Mouse (Mus musculus) limb, embryonic 12.5 days (tissue): ENCODE data around the gene Acsf3. TPM values are rescaled to one million over a fixed set of nuclear protein-coding genes. Genes with fewer than 3 reads are reported as not detected.

Experiments
- ATAC-seq: fragments of 200-750 bp; cut with Nextera tagmentation; 2 replicates; pipeline ENCODE4 v1.8.0; 2017; ENCODE audit warnings: low read depth, moderate TSS enrichment; ENCODE audit not compliant: insufficient number of reproducible peaks, insufficient read depth, low FRiP score, low TSS enrichment
- H3K27ac ChIP-seq: fragments of 300-500 bp; sonication (generic); 2 replicates; pipeline ENCODE4 v1.5.1; 2016; ENCODE audit warnings: mild to moderate bottlenecking, moderate library complexity
- H3K27me3 ChIP-seq: fragments of 300-500 bp; sonication (generic); 2 replicates; pipeline ENCODE4 v1.6.1; 2016; ENCODE audit warnings: mild to moderate bottlenecking, moderate library complexity
- H3K36me3 ChIP-seq: fragments of 300-500 bp; sonication (generic); 2 replicates; pipeline ENCODE4 v1.6.1; 2016; ENCODE audit warnings: mild to moderate bottlenecking, moderate library complexity
- H3K4me1 ChIP-seq: fragments of 300-500 bp; sonication (generic); replicated peaks from 2 replicates; pipeline ENCODE4 v1.6.1; 2016
- H3K4me2 ChIP-seq: fragments of 300-500 bp; sonication (generic); 2 replicates; pipeline ENCODE4 v1.6.1; 2016; ENCODE audit warnings: mild to moderate bottlenecking, moderate library complexity
- H3K4me3 ChIP-seq: fragments of 300-500 bp; sonication (generic); replicated peaks from 2 replicates; pipeline ENCODE4 v1.5.1; 2016; ENCODE audit warnings: mild to moderate bottlenecking
- H3K9ac ChIP-seq: fragments of 300-500 bp; sonication (generic); replicated peaks from 2 replicates; pipeline ENCODE4 v1.6.1; 2016; ENCODE audit warnings: mild to moderate bottlenecking, moderate library complexity
- H3K9me3 ChIP-seq: fragments of 300-500 bp; sonication (generic); 2 replicates; pipeline ENCODE4 v1.6.1; 2016; ENCODE audit warnings: mild to moderate bottlenecking, moderate library complexity
- WGBS: fragments of 180-500 bp; shearing (Covaris S2); methylation state at CpG from one replicate; pipeline ENCODE4 v1.1.7; 2016; 5-methylcytosine and 5-hydroxymethylcytosine counted together
- polyA plus RNA-seq: library from polyadenylated mRNA; unstranded; fragments of >200 nt; fragmentation: Nextera tagmentation; extraction: Ambion mirVana; gene quantifications from 2 replicates; pipeline ENCODE4 v1.2.1, GENCODE M21; 2016

Gene Acsf3
- polyA plus RNA-seq, 1 experiment from 2014 or later: 19.3 TPM

GRCm38 (mm10) chr8:122854388-122854787, 79.1 kb downstream of the Acsf3 start:
- WGBS: 80% methylated on average over 7 of the region's 7 CpGs
- ATAC-seq: no peak
- H3K36me3 ChIP-seq: no peaks in the 10 kb centered on the region
- H3K9ac ChIP-seq: no peak overlapping the region
- no peaks in the 10 kb centered on the region for H3K9me3 ChIP-seq
- H3K4me3 ChIP-seq: no peak overlapping the region
- H3K27me3 ChIP-seq: 0 out of 2 replicates have a peak, but pooled peaks cover 3% of the 10 kb centered on the region
- H3K27ac ChIP-seq: no peak overlapping the region
- H3K4me1 ChIP-seq: peaks cover 23% of the 10 kb centered on the region
- H3K4me2 ChIP-seq: no peak overlapping the region

- no peaks in the 10 kb centered on the region for H3K9me3 ChIP-seq
- H3K4me3 ChIP-seq: no peak overlapping the region
- no peak for ATAC-seq
- no peaks in the 10 kb centered on the region for H3K36me3 ChIP-seq
- H3K4me2 ChIP-seq: no peak overlapping the region
- no peak overlapping the region for H3K9ac ChIP-seq
- H3K4me1 ChIP-seq: peaks cover 16% of the 10 kb centered on the region
- 77% methylated on average over 4 of the region's 4 CpGs for WGBS
- H3K27ac ChIP-seq: no peak overlapping the region
- 0 out of 2 replicates have a peak, but pooled peaks cover 3% of the 10 kb centered on the region for H3K27me3 ChIP-seq
These were observed 79.8 kb downstream of the Acsf3 start for GRCm38 (mm10) chr8:122855123-122855522.

- H3K27ac ChIP-seq: no peak overlapping the region
- WGBS: 75% methylated on average over 8 of the region's 8 CpGs
These were observed 81.0 kb downstream of the Acsf3 start for GRCm38 (mm10) chr8:122856288-122856687.

GRCm38 (mm10) chr8:122859843-122860242, 84.6 kb downstream of the Acsf3 start:
- no peak overlapping the region for H3K4me3 ChIP-seq
- H3K4me1 ChIP-seq: no peaks in the 10 kb centered on the region
- no peaks in the 10 kb centered on the region for H3K36me3 ChIP-seq
- no peak overlapping the region for H3K9ac ChIP-seq
- ATAC-seq: no peak
- peaks cover 16% of the 10 kb centered on the region for H3K9me3 ChIP-seq
- H3K27ac ChIP-seq: no peak overlapping the region
- H3K27me3 ChIP-seq: 0 out of 2 replicates have a peak, but pooled peaks cover under 1% of the 10 kb centered on the region
- no peak overlapping the region for H3K4me2 ChIP-seq
- WGBS: 61% methylated on average over 13 of the region's 13 CpGs

More at GRCm38 (mm10) chr8:122856288-122856687, 81.0 kb downstream of the Acsf3 start:
- Histone ChIP-seq H3K36me3 (no peaks in the 10 kb centered on the region), H3K27me3 (0 out of 2 replicates have a peak, but pooled peaks cover 3% of the 10 kb centered on the region), H3K4me3 (no peak overlapping the region), H3K9ac (no peak overlapping the region), H3K4me1 (peaks cover 13% of the 10 kb centered on the region), H3K4me2 (no peak overlapping the region), H3K9me3 (no peaks in the 10 kb centered on the region)
- no peak for ATAC-seq

GRCm38 (mm10) chr8:122864719-122865129, 89.4 kb downstream of the Acsf3 start:
- H3K27ac ChIP-seq: no peak overlapping the region
- WGBS: 63% methylated on average over 26 of the region's 26 CpGs
- peak overlapping the region; percentile 31 for H3K4me3 ChIP-seq
- peak overlapping the region; percentile 34; the same call in 1 of the 2 replicates for H3K9ac ChIP-seq
- no peaks in the 10 kb centered on the region; the same call in 1 of the 2 replicates for H3K4me1 ChIP-seq
- 0 out of 2 replicates have a peak, but pooled peaks cover 7% of the 10 kb centered on the region for H3K36me3 ChIP-seq
- H3K4me2 ChIP-seq: peak overlapping the region; percentile 54
- 0 out of 2 replicates have a peak, but pooled peaks have one; percentile 13 for ATAC-seq
- peaks cover 30% of the 10 kb centered on the region for H3K9me3 ChIP-seq
- peaks cover 3% of the 10 kb centered on the region; the same call in 1 of the 2 replicates for H3K27me3 ChIP-seq

- Histone ChIP-seq H3K9ac (no peak overlapping the region), H3K27me3 (peaks cover 3% of the 10 kb centered on the region; the same call in 1 of the 2 replicates), H3K36me3 (0 out of 2 replicates have a peak, but pooled peaks cover 7% of the 10 kb centered on the region), H3K27ac (no peak overlapping the region), H3K4me3 (peak overlapping the region; percentile 31), H3K4me2 (peak overlapping the region; percentile 54), H3K4me1 (peaks cover 5% of the 10 kb centered on the region), H3K9me3 (peaks cover 30% of the 10 kb centered on the region)
- ATAC-seq: no peak
- 60% methylated on average over 10 of the region's 10 CpGs for WGBS
These were observed 90.2 kb downstream of the Acsf3 start for GRCm38 (mm10) chr8:122865441-122865840.

- Histone ChIP-seq H3K4me1 (peaks cover 6% of the 10 kb centered on the region), H3K27me3 (peaks cover 3% of the 10 kb centered on the region; the same call in 1 of the 2 replicates), H3K9me3 (peaks cover 30% of the 10 kb centered on the region), H3K9ac (no peak overlapping the region), H3K36me3 (0 out of 2 replicates have a peak, but pooled peaks cover 7% of the 10 kb centered on the region), H3K27ac (no peak overlapping the region), H3K4me2 (no peak overlapping the region), H3K4me3 (no peak overlapping the region)
- no peak for ATAC-seq
- WGBS: 77% methylated on average over 8 of the region's 8 CpGs
These were observed 90.9 kb downstream of the Acsf3 start for GRCm38 (mm10) chr8:122866231-122866630.

Other genes starting within 250 kb of the Acsf3 start
- gene Piezo1, start 224.2 kb upstream of the Acsf3 start, polyA plus RNA-seq: 11.9 and 13.9 TPM in 2 replicates
- gene Cdt1, start 207.5 kb upstream of the Acsf3 start, polyA plus RNA-seq: 52.3 and 52.7 TPM in 2 replicates
- gene Aprt, start 198.6 kb upstream of the Acsf3 start, polyA plus RNA-seq: 299 and 305 TPM in 2 replicates
- 5.9 and 8.4 TPM in 2 replicates for gene Galns, start 164.0 kb upstream of the Acsf3 start, polyA plus RNA-seq
- 39.0 and 48.0 TPM in 2 replicates for gene Trappc2l, start 163.8 kb upstream of the Acsf3 start, polyA plus RNA-seq
- not detected in 2 replicates for gene Pabpn1l, start 152.7 kb upstream of the Acsf3 start, polyA plus RNA-seq
- 2.8 and 3.3 TPM in 2 replicates for gene Cbfa2t3, start 76.4 kb upstream of the Acsf3 start, polyA plus RNA-seq
- gene Cdh15, start 72.5 kb downstream of the Acsf3 start, polyA plus RNA-seq: 18.3 and 20.6 TPM in 2 replicates